ENCODE assay signal across 30 mouse cellular contexts in genomic region chr3:70250733-70251132, GRCm38 (mm10).
DNase-seq lines count a peak whose midpoint lies in the region; ATAC-seq and TF ChIP-seq lines count a peak whose summit lies in the region.
"Had no signal": no experiment of that assay in that cellular context is flagged by ENCODE, and none has a peak within 500 bp of the region (broad histone marks: within the 10 kb centered on the region; RNA-seq: fewer than 3 reads in every experiment).

No protein-coding gene starts in this region.

- WGBS in heart, embryonic 14.5 days, result 54% methylated on average over 7 of the region's 7 CpGs

- H3K27ac ChIP-seq in heart, embryonic 14.5 days (replicated peaks in 1 of 2; ENCODE audit: control insufficient read depth in 1 of 2, insufficient read depth in 1 of 2, low read depth in 2 of 2, low read length in 2 of 2), result no peak overlapping the region
- H3K27ac ChIP-seq in layer of hippocampus, adult 2 months, result no peak overlapping the region
- H3K27ac ChIP-seq: embryonic facial prominence, embryonic 10.5 days; embryonic facial prominence, embryonic 15.5 days; hindbrain, embryonic 15.5 days; liver, embryonic 14.5 days; midbrain, embryonic 10.5 days; neural tube, embryonic 13.5 days had no signal

- H3K27me3 ChIP-seq in heart, embryonic 14.5 days (ENCODE audit: control insufficient read depth, insufficient read depth, low read length), result no peaks in the 10 kb centered on the region
- H3K27me3 ChIP-seq: embryonic facial prominence, embryonic 15.5 days; hindbrain, embryonic 15.5 days; neural tube, embryonic 13.5 days had no signal

- TF ChIP-seq CTCF in layer of hippocampus, adult 2 months (conservative IDR thresholded peaks at IDR 0.05), result no peak

- intact Hi-C loops in heart, postnatal 14 days (cut with DNase I), result no loop called here

- no peaks in the 10 kb centered on the region for H3K4me1 ChIP-seq in heart, embryonic 14.5 days (ENCODE audit: control insufficient read depth in 2 of 2, insufficient read depth in 2 of 2, low read length in 2 of 2)
- H3K4me1 ChIP-seq: embryonic facial prominence, embryonic 10.5 days; embryonic facial prominence, embryonic 15.5 days; hindbrain, embryonic 15.5 days; midbrain, embryonic 10.5 days; neural tube, embryonic 13.5 days had no signal

- no peak overlapping the region for H3K4me3 ChIP-seq in heart, embryonic 14.5 days (ENCODE audit: control insufficient read depth in 1 of 2, insufficient read depth in 1 of 2, low read depth in 1 of 2, low read length in 2 of 2)
- H3K4me3 ChIP-seq in layer of hippocampus, adult 2 months, result peak overlapping the region; percentile 26; the same call in 1 of the 2 replicates
- H3K4me3 ChIP-seq: embryonic facial prominence, embryonic 10.5 days; embryonic facial prominence, embryonic 15.5 days; hindbrain, embryonic 15.5 days; midbrain, embryonic 10.5 days; myocyte; neural tube, embryonic 13.5 days had no signal

- no peaks in the 10 kb centered on the region for H3K36me3 ChIP-seq in heart, embryonic 14.5 days (ENCODE audit: control insufficient read depth, insufficient read depth, low read length)
- H3K36me3 ChIP-seq: embryonic facial prominence, embryonic 10.5 days; embryonic facial prominence, embryonic 15.5 days; hindbrain, embryonic 15.5 days; midbrain, embryonic 10.5 days; neural tube, embryonic 13.5 days had no signal

- H3K4me2 ChIP-seq in heart, embryonic 14.5 days (ENCODE audit: low read length), result 0 out of 2 replicates have a peak overlapping the region, but pooled peaks have one; percentile 13
- H3K4me2 ChIP-seq: embryonic facial prominence, embryonic 15.5 days; hindbrain, embryonic 15.5 days; neural tube, embryonic 13.5 days had no signal

- H3K9me3 ChIP-seq in heart, embryonic 14.5 days (ENCODE audit: control insufficient read depth, low read length), result no peaks in the 10 kb centered on the region
- H3K9me3 ChIP-seq: embryonic facial prominence, embryonic 10.5 days; embryonic facial prominence, embryonic 15.5 days; hindbrain, embryonic 15.5 days; midbrain, embryonic 10.5 days; neural tube, embryonic 13.5 days had no signal

- H3K9ac ChIP-seq in heart, embryonic 14.5 days (ENCODE audit: low read length), result no peak overlapping the region
- H3K9ac ChIP-seq: embryonic facial prominence, embryonic 15.5 days; hindbrain, embryonic 15.5 days; liver, embryonic 14.5 days; neural tube, embryonic 13.5 days had no signal

- no peak for DNase-seq in heart, postnatal 14 days
- peak in 1 of 2 experiments; percentile 2 for DNase-seq in layer of hippocampus, adult 2 months (ENCODE audit: low spot score in 2 of 2)
- no peak for DNase-seq in layer of hippocampus, postnatal 10 days (ENCODE audit: low spot score in 2 of 2)
- peak; percentile 79 for DNase-seq in Muller cell, postnatal 12 days (ENCODE audit: inconsistent ontology term)
- peak; percentile 19 for DNase-seq in brain, adult 2 months (ENCODE audit: low read depth, low spot score)
- DNase-seq in urinary bladder, postnatal 14 days (ENCODE audit: low spot score), result no peak
- DNase-seq: adrenal gland, adult 2 months; adrenal gland, postnatal 36 days; B cell, adult 2 months; cerebellum, adult 8-10 months; cerebellum, postnatal 25 days; gastrocnemius, postnatal 10 days; kidney, adult 2 months; kidney, postnatal 36 days; liver; lung, adult 2 months; lung, postnatal 10 days; right cerebral cortex, postnatal 25 days; spleen, adult 18-20 months; thymus, postnatal 14 days had no signal

- ATAC-seq in heart, embryonic 14.5 days (ENCODE audit: insufficient number of reproducible peaks, insufficient read depth, low FRiP score, low read depth), result no peak
- ATAC-seq: activated CD4-positive, CD25-positive, alpha-beta regulatory T cell, adult 4 months; midbrain, embryonic 16.5 days had no signal

Comparison
In these comparisons a context has a peak if more than half of its experiments do, and no peak if none do; other contexts are left out.
1. DNase-seq: peak in Muller cell, postnatal 12 days (single experiment) and brain, adult 2 months (single experiment); none in heart, postnatal 14 days (0 of 2), layer of hippocampus, postnatal 10 days (0 of 2) and urinary bladder, postnatal 14 days (single experiment).